Mouse (Mus musculus) kidney, adult 2 months (tissue): ENCODE results near the gene Cdc16.

Experiments
- CTCF ChIP-seq: fragments of 200-500 bp; conservative IDR thresholded peaks from 2 replicates; pipeline ENCODE4 v1.5.1; 2011; ENCODE audit warnings: low read depth, mild to moderate bottlenecking, control low read depth, low read length, moderate library complexity, mixed read lengths; ENCODE audit not compliant: insufficient read depth, insufficient read length
- POLR2A ChIP-seq: fragments of 200-500 bp; IDR thresholded peaks from one replicate; pipeline ENCODE4 v1.6.1; 2011; ENCODE audit warnings: low read depth, low read length, control low read depth

GRCm38 (mm10) chr8:13756982-13757804 lies at the start of gene Cdc16:
- no peak for TF ChIP-seq CTCF
- peak; percentile 36 for TF ChIP-seq POLR2A
